Mouse (Mus musculus) cerebellum, adult 8-10 months (tissue): ENCODE results near the gene Trpc3.

Source experiments
- DNase-seq: peaks from one replicate; pipeline ENCODE4 v3.0.0; 2022

Gene Trpc3

DNA sequence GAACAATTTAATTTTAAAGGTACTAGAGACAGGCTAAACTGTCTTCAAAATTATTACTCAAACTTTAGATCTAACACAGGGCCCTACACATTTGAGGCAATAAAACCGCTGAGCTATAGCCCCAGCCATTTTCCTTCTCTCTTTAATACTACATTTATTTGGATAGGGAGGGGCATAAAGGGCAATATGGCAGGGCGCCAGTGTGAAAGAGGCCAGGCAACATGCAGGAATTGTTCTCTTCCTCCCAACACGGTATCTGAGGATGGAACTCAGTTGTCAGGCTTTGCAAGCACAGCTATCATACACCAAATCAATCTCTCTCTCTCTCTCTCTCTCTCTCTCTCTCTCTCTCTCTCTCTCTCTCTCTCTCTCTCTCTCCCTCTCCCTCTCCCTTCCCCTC lies 91.2 kb downstream of the Trpc3 start:
- no peak for DNase-seq

DNA sequence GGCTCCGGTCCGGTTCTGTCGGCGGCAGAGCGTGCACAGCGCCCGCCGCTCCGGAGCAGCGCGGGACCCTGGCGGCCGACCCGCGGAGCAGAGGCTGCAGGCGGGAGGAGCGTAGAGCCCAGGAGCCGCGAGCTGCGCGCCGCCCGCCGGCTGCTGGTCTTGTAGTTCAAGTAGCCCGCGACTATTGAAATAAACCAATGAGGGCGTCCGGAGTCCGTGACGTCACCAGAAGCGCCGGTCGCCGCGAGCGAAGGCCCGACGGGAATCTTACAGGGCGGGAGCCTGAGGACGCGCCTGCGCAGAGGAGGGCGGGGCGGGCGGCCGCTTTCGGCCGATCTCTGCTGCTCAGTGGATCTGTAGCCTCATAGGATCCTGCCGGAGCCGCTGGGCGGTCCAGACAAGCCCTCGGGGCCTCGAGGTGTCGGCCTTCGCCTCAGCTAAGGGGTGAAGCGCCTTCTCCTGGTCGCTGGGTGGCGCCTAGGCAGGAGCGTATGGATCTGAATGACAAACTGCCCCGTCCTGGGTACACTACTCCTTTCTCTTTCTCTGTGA lies 118.1 kb downstream of the Trpc3 start, which contains the start of gene Ccna2:
Gene Ccna2 (minus strand): TSS at position 324 of the 552 bp plus-strand sequence.
- DNase-seq = peak; percentile 97

GRCm38 (mm10) chr3:36571361-36571826 lies 118.6 kb downstream of the Trpc3 start:
- no peak for DNase-seq
